Mouse (Mus musculus) heart, embryonic 14.5 days (tissue): ENCODE data around the gene Tcf12. TPM values are rescaled to one million over a fixed set of nuclear protein-coding genes. Genes with fewer than 3 reads are reported as not detected.

Experiments
- ATAC-seq: fragments of 200-750 bp; cut with Nextera tagmentation; 2 replicates; pipeline ENCODE4 v1.8.0; 2017; ENCODE audit warnings: low read depth, moderate TSS enrichment; ENCODE audit not compliant: insufficient number of reproducible peaks, insufficient read depth, low FRiP score
- H3K27ac ChIP-seq, 2 experiments: fragments of 200-500 bp in 1 of 2; fragments of 300-500 bp in 1 of 2; sonication (generic) in 1 of 2; replicated peaks in 1 of 2; 2 replicates each; pipeline ENCODE4 v1.5.1; 2012 to 2014; ENCODE audit warnings: low read depth in 2 of 2, low read length in 2 of 2, control low read depth in 1 of 2, mild to moderate bottlenecking in 1 of 2, mixed read lengths in 1 of 2; ENCODE audit not compliant: control insufficient read depth in 1 of 2, insufficient read depth in 1 of 2
- H3K27me3 ChIP-seq: fragments of 300-500 bp; sonication (generic); 2 replicates; pipeline ENCODE4 v1.6.1; 2014; ENCODE audit warnings: mild to moderate bottlenecking, low read length, control low read depth; ENCODE audit not compliant: control insufficient read depth, insufficient read depth
- H3K36me3 ChIP-seq: fragments of 300-500 bp; sonication (generic); 2 replicates; pipeline ENCODE4 v1.6.1; 2014; ENCODE audit warnings: mild to moderate bottlenecking, control low read depth, low read length, mixed read lengths; ENCODE audit not compliant: control insufficient read depth, insufficient read depth
- H3K4me1 ChIP-seq, 2 experiments: fragments of 200-500 bp in 1 of 2; fragments of 300-500 bp in 1 of 2; sonication (generic) in 1 of 2; 2 replicates each; pipeline ENCODE4 v1.6.1; 2012 to 2014; ENCODE audit warnings: low read length in 2 of 2, control low read depth in 1 of 2, mixed read lengths in 1 of 2; ENCODE audit not compliant: control insufficient read depth in 2 of 2, insufficient read depth in 2 of 2
- H3K4me2 ChIP-seq: fragments of 300-500 bp; sonication (generic); 2 replicates; pipeline ENCODE4 v1.6.1; 2014; ENCODE audit warnings: mild to moderate bottlenecking, low read length
- H3K4me3 ChIP-seq, 2 experiments: fragments of 200-500 bp in 1 of 2; fragments of 300-500 bp in 1 of 2; sonication (generic) in 1 of 2; 2 replicates each; pipeline ENCODE4 v1.5.1; 2012 to 2014; ENCODE audit warnings: low read length in 2 of 2, mild to moderate bottlenecking in 2 of 2, control low read depth in 1 of 2, low read depth in 1 of 2, moderate library complexity in 1 of 2; ENCODE audit not compliant: control insufficient read depth in 1 of 2, insufficient read depth in 1 of 2
- H3K9ac ChIP-seq: fragments of 300-500 bp; sonication (generic); 2 replicates; pipeline ENCODE4 v1.6.1; 2014; ENCODE audit warnings: mild to moderate bottlenecking, low read length
- H3K9me3 ChIP-seq: fragments of 300-500 bp; sonication (generic); 2 replicates; pipeline ENCODE4 v1.6.1; 2016; ENCODE audit warnings: low read length, control low read depth; ENCODE audit not compliant: control insufficient read depth
- WGBS: fragments of 180-500 bp; shearing (Covaris S2); extraction: QIAGEN DNeasy Blood & Tissue Kit; methylation state at CpG from one replicate; pipeline ENCODE4 v1.1.7; 2014; 5-methylcytosine and 5-hydroxymethylcytosine counted together
- microRNA-seq: library from miRNA; unstranded; fragments of <30 nt; microRNA quantifications from one replicate; pipeline ENCODE4, GENCODE M21; 2016
- polyA plus RNA-seq: library from polyadenylated mRNA; unstranded; fragments of >200 nt; fragmentation: Nextera tagmentation; extraction: Ambion mirVana; gene quantifications from 2 replicates; pipeline ENCODE4 v1.2.1, GENCODE M21; 2014

The Tcf12 gene
- polyA plus RNA-seq, 1 experiment from 2014 or later: 35.9 TPM

DNA sequence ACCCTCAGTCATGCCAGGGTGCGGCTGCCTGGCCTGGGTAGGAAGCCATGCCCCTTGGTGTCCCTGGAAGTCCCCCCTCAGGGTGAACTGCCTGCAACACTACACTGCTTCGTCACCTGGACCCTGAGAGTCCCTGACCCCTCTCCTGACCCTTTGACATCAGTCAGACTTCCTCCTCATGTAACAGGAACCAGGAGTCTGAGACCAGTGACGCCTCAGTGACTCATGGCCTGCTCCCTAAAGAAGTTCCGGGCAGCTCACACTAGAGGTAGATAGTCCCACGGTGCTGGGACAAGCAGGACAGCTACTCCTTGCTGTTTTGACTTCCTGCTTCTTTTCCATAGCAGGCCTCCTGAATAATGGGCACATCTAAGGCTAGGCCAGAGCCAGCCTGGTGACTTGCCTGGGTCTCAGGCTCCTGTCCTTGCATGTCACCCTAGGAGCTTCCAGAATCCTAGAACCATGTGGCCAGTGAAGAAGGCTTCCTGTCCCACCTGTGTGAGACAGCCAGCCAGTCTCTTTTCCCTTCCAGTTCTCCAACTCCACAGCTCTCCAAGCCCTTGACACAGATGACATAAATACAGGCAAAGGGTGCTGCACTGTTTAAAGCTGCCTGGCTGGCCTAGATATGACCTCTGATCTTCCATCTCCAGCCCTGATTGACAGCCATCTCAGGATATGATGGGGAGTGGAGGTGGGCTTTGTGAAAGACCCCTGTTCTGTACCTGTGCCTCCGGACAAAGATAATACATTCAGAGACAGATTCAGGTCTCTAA lies 305.8 kb downstream of the Tcf12 start:
- H3K4me2 ChIP-seq: no peak overlapping the region
- no peak for ATAC-seq
- H3K9me3 ChIP-seq: no peaks in the 10 kb centered on the region
- no peak overlapping the region for H3K4me3 ChIP-seq
- no peaks in the 10 kb centered on the region for H3K27me3 ChIP-seq
- H3K27ac ChIP-seq: no peak overlapping the region
- H3K36me3 ChIP-seq: no peaks in the 10 kb centered on the region
- WGBS: 64% methylated on average over 6 of the region's 6 CpGs
- no peak overlapping the region for H3K9ac ChIP-seq
- H3K4me1 ChIP-seq: peaks cover 3 to 10% of the 10 kb centered on the region in 2 experiments

DNA sequence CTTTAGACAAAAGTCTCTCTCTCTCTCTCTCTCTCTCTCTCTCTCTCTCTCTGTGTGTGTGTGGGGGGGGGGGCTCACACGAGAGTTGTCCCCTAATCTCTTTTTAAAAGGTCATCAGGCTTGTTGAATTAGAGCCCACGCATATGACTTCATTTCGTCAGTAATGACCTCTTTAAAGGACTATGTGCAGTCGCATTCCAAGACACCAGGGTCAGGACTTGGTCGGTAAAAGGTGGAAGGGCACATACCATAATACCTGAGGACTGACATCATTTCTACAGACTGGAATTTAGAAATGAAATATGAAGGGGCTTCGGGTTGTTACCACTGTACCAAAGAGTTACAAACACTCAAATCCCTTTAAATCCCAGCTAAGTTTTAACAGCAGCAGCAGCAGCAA lies 307.6 kb downstream of the Tcf12 start:
- Histone ChIP-seq H3K27ac (no peak overlapping the region), H3K36me3 (no peaks in the 10 kb centered on the region), H3K9ac (no peak overlapping the region), H3K4me1 (peaks cover 6 to 10% of the 10 kb centered on the region in 2 experiments), H3K9me3 (no peaks in the 10 kb centered on the region), H3K4me2 (no peak overlapping the region), H3K4me3 (no peak overlapping the region), H3K27me3 (no peaks in the 10 kb centered on the region)
- ATAC-seq: no peak
- WGBS: 29% methylated on average over 6 of the region's 6 CpGs

DNA sequence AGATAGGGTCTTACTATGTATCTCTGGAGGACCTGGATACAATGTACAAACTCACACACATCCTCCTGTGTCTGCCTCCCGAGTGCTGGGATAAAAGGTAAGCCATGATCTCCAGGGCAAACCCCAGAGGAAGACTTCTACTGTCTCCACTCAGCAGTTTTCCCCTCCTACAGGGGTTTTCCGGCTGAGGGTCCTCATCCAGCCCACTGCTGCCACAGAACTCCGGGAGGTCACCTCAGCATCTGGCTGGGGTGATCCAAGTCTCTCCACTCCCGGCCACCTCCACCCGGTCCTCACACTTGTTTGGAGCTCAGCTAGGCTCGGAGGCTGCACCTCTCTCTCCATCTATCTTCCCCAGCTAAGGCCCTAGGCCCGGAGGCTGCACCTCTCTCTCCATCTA lies 308.4 kb downstream of the Tcf12 start:
- Histone ChIP-seq H3K27ac (no peak overlapping the region), H3K4me3 (no peak overlapping the region), H3K4me2 (no peak overlapping the region), H3K9ac (no peak overlapping the region), H3K36me3 (no peaks in the 10 kb centered on the region), H3K27me3 (no peaks in the 10 kb centered on the region), H3K9me3 (no peaks in the 10 kb centered on the region), H3K4me1 (peaks cover 4 to 10% of the 10 kb centered on the region in 2 experiments)
- ATAC-seq: no peak
- 55% methylated on average over 7 of the region's 7 CpGs for WGBS

DNA sequence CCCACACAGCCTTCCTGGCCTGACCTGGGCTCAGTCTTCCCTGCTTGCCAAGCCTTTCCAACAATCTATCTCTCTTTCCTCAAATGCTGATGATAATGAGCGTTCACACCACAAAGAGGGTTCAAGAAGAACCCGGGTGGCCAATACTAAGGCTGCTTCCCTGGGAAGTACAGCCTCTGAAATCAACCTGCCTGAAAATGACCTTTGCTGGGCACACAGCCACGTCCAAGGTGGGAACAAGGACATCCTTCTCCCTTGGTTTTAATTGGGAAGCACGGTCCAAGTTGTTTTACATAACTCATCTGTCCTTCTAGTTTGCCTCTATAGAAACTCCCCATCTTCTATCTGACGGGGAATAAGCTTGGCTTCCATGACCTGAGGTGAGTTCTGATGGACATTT lies 312.1 kb downstream of the Tcf12 start:
- H3K36me3 ChIP-seq: no peaks in the 10 kb centered on the region
- 0 out of 2 replicates have a peak, but pooled peaks cover 2% of the 10 kb centered on the region for H3K9me3 ChIP-seq
- H3K27me3 ChIP-seq: no peaks in the 10 kb centered on the region
- H3K4me1 ChIP-seq: peaks cover 4 to 10% of the 10 kb centered on the region in 2 experiments
- H3K27ac ChIP-seq: no peak overlapping the region
- H3K4me2 ChIP-seq: no peak overlapping the region
- WGBS: 66% methylated on average over 5 of the region's 5 CpGs
- no peak overlapping the region for H3K4me3 ChIP-seq
- no peak overlapping the region for H3K9ac ChIP-seq
- no peak for ATAC-seq

DNA sequence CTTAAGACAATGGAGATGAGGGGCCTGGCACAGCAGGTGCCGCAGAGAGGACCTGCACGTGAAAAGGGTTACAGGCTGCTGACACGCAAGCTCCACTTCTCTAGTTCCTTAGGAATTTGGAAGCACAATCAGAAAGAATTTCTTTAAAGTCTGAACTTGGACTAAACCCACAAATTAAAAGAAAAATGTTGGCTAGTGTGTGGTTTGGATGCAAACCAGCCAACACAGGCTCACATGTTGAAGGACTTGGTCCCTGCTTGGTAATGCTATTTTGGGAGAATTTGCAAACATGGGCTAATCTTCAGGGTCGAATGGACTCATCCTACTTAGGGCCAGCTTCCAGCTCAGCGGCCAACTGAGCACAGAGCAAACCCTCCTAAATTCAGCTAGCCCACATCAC lies 313.5 kb downstream of the Tcf12 start:
- H3K9me3 ChIP-seq: 0 out of 2 replicates have a peak, but pooled peaks cover 2% of the 10 kb centered on the region
- WGBS: 71% methylated on average over 5 of the region's 5 CpGs
- no peak for ATAC-seq

More for the DNA sequence above, 313.5 kb downstream of the Tcf12 start:
- no peak overlapping the region for H3K9ac ChIP-seq
- no peak overlapping the region for H3K27ac ChIP-seq
- peaks cover 0 to 2% of the 10 kb centered on the region in 2 experiments; a peak in 1 of 4 replicates for H3K4me1 ChIP-seq
- H3K36me3 ChIP-seq: no peaks in the 10 kb centered on the region
- no peaks in the 10 kb centered on the region for H3K27me3 ChIP-seq
- no peak overlapping the region for H3K4me3 ChIP-seq
- no peak overlapping the region for H3K4me2 ChIP-seq

Small RNA genes within 50 kb of the gene (microRNA-seq; reads per million reads assigned to microRNA genes)
- not detected for gene Gm27450

Other genes starting within 250 kb of the Tcf12 start
- gene Zfp280d, start 163.0 kb upstream of the Tcf12 start, polyA plus RNA-seq: 29.2 and 31.8 TPM in 2 replicates